Mouse (Mus musculus) macrophage (primary cell): Measurements from ENCODE around the gene Olfr146. TPM values are rescaled to one million over a fixed set of nuclear protein-coding genes. Genes with fewer than 3 reads are reported as not detected.

ENCODE experiments used
- H3K27ac ChIP-seq: fragments of 350-480 bp; formaldehyde crosslinking; 2 replicates; pipeline ENCODE4 v1.9.0; 2021
- H3K36me3 ChIP-seq: fragments of 350-480 bp; formaldehyde crosslinking; 2 replicates; pipeline ENCODE4 v1.9.0; 2021; ENCODE audit errors: inconsistent target
- H3K4me3 ChIP-seq: fragments of 350-480 bp; formaldehyde crosslinking; 2 replicates; pipeline ENCODE4 v1.9.0; 2021; ENCODE audit errors: inconsistent target
- H3K79me2 ChIP-seq: fragments of 350-480 bp; formaldehyde crosslinking; 2 replicates; pipeline ENCODE4 v1.9.0; 2021; ENCODE audit errors: inconsistent target
- WGBS: methylation state at CpG from one replicate; pipeline ENCODE4 v1.1.7; 2026; ENCODE audit warnings: inconsistent platforms; ENCODE audit not compliant: missing documents; 5-methylcytosine and 5-hydroxymethylcytosine counted together
- polyA plus RNA-seq: library from polyadenylated mRNA; stranded (reverse); fragments of 250-400 nt; gene quantifications from 3 replicates; pipeline ENCODE4 v1.2.4, GENCODE M21; 2018; ENCODE audit warnings: inconsistent platforms
- total RNA-seq, 78 experiments: library from RNA; depleted of rRNA; stranded (reverse); fragments of 250-400 nt; gene quantifications; 1 replicate in 9 of 78; 2 replicates in 24 of 78; 3 replicates in 43 of 78; 4 replicates in 2 of 78; pipeline ENCODE4 v1.2.4; 2018; ENCODE audit warnings: inconsistent platforms in 56 of 78

Olfr146 gene
- not detected for total RNA-seq (2018; cell fraction: chromatin; rRNA removed)
- not detected for total RNA-seq (2018; cell fraction: cytosol; rRNA removed)
- total RNA-seq (2018; cell fraction: nucleus; rRNA removed): not detected
- not detected in 3 replicates for polyA plus RNA-seq

DNA sequence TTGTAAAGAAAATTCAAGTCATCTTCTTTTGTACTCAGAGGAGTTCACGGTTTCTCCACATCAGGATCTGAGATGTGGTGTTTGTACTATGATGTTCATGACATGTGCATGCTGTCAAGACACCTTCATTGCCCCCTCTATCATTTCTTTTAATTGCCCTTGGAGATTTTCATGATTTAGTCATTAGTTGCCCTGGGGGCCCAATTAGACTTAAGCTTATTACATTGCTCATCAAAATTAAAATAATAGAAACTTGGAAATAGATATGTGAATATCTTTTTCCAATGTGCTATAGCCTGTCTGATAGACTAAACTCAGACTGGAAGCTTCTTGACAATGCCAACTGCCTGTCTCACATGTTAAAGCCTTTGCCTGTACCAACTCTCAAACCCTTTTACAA lies at the start of gene Olfr146:
TSS of gene Olfr146 (minus strand) at position 101 of the 400 bp plus-strand sequence.
- no peak within 1 kb of the TSS for H3K27ac ChIP-seq
- 83% methylated on average over 1 of the region's 1 CpGs for WGBS
- H3K79me2 ChIP-seq: no peaks in the 10 kb centered on the region
- no peak within 1 kb of the TSS for H3K4me3 ChIP-seq
- no peaks in the 10 kb centered on the region for H3K36me3 ChIP-seq

- Histone ChIP-seq H3K79me2 (no peaks in the 10 kb centered on the region), H3K4me3 (no peak within 1 kb of the TSS)
- WGBS: 83% methylated on average over 1 of the region's 1 CpGs
These were observed 41.7 kb upstream of the Olfr146 start, which contains the start of gene Olfr937 for GRCm38 (mm10) chr9:39064851-39065250. Gene Olfr937 (minus strand): TSS chr9:39064951.

DNA sequence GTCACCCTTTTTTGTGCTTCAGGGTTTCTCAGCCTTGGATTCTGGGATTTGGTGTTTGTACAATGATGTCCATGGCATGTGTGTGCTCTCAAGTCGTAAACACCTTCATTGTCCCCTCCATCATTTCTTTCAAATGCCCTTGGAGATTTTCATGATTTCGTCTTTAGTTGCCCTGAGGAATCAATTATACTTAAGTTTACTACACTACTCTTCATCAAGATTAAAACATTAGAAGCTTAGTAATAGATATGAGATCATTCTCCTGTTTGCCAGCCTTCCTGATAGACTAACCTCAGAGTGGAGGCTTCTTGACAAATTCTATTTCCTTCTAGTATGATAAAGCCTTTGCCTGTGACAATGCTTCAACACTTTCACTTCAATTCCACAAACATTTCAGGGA lies 23.6 kb downstream of the Olfr146 start, which contains the start of gene Olfr935:
TSS of gene Olfr935 (minus strand) at position 101 of the 400 bp plus-strand sequence.
- Histone ChIP-seq H3K79me2 (no peaks in the 10 kb centered on the region), H3K36me3 (no peaks in the 10 kb centered on the region), H3K4me3 (no peak within 1 kb of the TSS), H3K27ac (no peak within 1 kb of the TSS)
- WGBS: 69% methylated on average over 2 of the region's 2 CpGs

More at GRCm38 (mm10) chr9:39064851-39065250, 41.7 kb upstream of the Olfr146 start, which contains the start of gene Olfr937:
- Histone ChIP-seq H3K27ac (no peak within 1 kb of the TSS), H3K36me3 (no peaks in the 10 kb centered on the region)

DNA sequence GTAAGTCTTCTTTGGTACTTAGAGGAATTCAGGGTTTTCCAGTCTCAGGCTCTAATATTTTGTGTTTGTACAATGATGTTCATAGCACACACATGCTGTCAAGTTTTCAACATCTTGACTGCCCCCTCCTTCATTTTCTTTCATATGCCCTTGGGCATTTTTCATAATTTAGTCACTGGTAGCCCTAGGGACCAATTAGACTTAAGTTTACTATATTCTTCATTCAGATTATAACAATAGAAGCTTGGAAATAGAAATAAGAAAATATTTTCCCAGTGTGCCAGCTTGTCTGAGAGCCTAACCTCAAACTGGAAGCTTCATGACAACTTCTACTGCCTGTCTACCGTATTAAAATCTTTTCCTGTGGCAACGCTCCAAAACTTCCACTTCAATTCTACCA lies 35.0 kb downstream of the Olfr146 start, which contains the start of gene Olfr934:
TSS of gene Olfr934 (minus strand) at position 101 of the 400 bp plus-strand sequence.
- no peaks in the 10 kb centered on the region for H3K79me2 ChIP-seq
- WGBS: 88% methylated on average over 2 of the region's 2 CpGs
- H3K36me3 ChIP-seq: no peaks in the 10 kb centered on the region
- no peak within 1 kb of the TSS for H3K27ac ChIP-seq
- no peak within 1 kb of the TSS for H3K4me3 ChIP-seq

DNA sequence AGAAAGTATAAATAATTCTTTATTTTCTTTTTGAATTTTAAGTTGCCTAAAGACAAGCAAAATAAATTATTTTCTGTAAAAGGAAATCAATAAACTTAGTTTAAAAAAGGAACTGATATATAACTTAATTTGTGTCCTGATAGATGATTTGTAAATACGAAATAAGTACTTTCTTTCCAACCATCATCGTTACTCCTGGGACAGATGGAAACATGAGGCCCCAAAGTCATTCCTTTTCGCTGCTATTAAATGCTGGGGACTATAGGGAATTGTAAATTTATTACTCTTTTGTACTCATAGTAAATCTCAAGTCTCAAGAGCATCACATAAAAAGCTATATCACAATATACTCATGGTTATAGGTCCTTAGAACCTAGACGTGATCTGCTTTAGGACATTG lies 51.2 kb downstream of the Olfr146 start, which contains the start of gene Olfr933:
TSS of gene Olfr933 (plus strand) at position 301 of the 400 bp plus-strand sequence.
- H3K27ac ChIP-seq: no peak within 1 kb of the TSS
- H3K4me3 ChIP-seq: no peak within 1 kb of the TSS
- H3K36me3 ChIP-seq: no peaks in the 10 kb centered on the region
- H3K79me2 ChIP-seq: no peaks in the 10 kb centered on the region
- WGBS: 73% methylated on average over 4 of the region's 4 CpGs

Other genes with a start within 250 kb of the Olfr146 start
- not detected in 3 replicates for gene Olfr922, start 208.8 kb downstream of the Olfr146 start, polyA plus RNA-seq
- not detected in 3 replicates for gene Olfr923, start 196.8 kb downstream of the Olfr146 start, polyA plus RNA-seq
- not detected in 3 replicates for gene Olfr924, start 178.9 kb downstream of the Olfr146 start, polyA plus RNA-seq
- gene Olfr26, start 168.3 kb downstream of the Olfr146 start, polyA plus RNA-seq: not detected in 3 replicates
- gene Olfr926, start 146.3 kb downstream of the Olfr146 start, polyA plus RNA-seq: not detected in 3 replicates
- not detected in 3 replicates for gene Olfr930, start 93.6 kb downstream of the Olfr146 start, polyA plus RNA-seq
- not detected in 3 replicates for gene Olfr933, start 51.1 kb downstream of the Olfr146 start, polyA plus RNA-seq
- not detected in 3 replicates for gene Olfr934, start 35.1 kb downstream of the Olfr146 start, polyA plus RNA-seq
- gene Olfr935, start 23.7 kb downstream of the Olfr146 start, polyA plus RNA-seq: not detected in 3 replicates
- not detected in 3 replicates for gene Olfr937, start 41.6 kb upstream of the Olfr146 start, polyA plus RNA-seq
- gene Olfr938, start 55.5 kb upstream of the Olfr146 start, polyA plus RNA-seq: not detected in 3 replicates
- not detected in 3 replicates for gene Olfr27, start 104.8 kb upstream of the Olfr146 start, polyA plus RNA-seq
- not detected in 3 replicates for gene Olfr943, start 142.9 kb upstream of the Olfr146 start, polyA plus RNA-seq
- not detected in 3 replicates for gene Olfr944, start 178.5 kb upstream of the Olfr146 start, polyA plus RNA-seq
- not detected in 3 replicates for gene Olfr1537, start 226.6 kb upstream of the Olfr146 start, polyA plus RNA-seq